Mouse (Mus musculus) testis, adult 2 months (tissue): Measurements from ENCODE around the gene Prpf6.

Experiments used
- CTCF ChIP-seq: fragments of 200-500 bp; IDR thresholded peaks from 2 replicates; pipeline ENCODE4 v1.5.1; 2012; ENCODE audit warnings: low read depth, mild to moderate bottlenecking, inconsistent platforms, low read length, moderate library complexity; ENCODE audit not compliant: control insufficient read depth, insufficient read depth, insufficient replicate concordance
- POLR2A ChIP-seq: fragments of 200-500 bp; IDR thresholded peaks from 2 replicates; pipeline ENCODE4 v1.6.1; 2012; ENCODE audit warnings: low read depth, mild to moderate bottlenecking, inconsistent platforms, low read length, moderate library complexity; ENCODE audit not compliant: control insufficient read depth

- TF ChIP-seq POLR2A (no peak), CTCF (no peak)
These were observed 61.4 kb downstream of the Prpf6 start for GRCm38 (mm10) chr2:181653065-181653464.
